ENCODE assay signal across 9 mouse cellular contexts in genomic region chr11:103381956-103382613, GRCm38 (mm10). TPM values are rescaled to one million over a fixed set of nuclear protein-coding genes. Genes with fewer than 3 reads are reported as not detected.
DNase-seq lines count a peak whose midpoint lies in the region; ATAC-seq and TF ChIP-seq lines count a peak whose summit lies in the region.
"Had no signal": no experiment of that assay in that cellular context is flagged by ENCODE, and none has a peak within 500 bp of the region (broad histone marks: within the 10 kb centered on the region; RNA-seq: fewer than 3 reads in every experiment).

No protein-coding gene starts in this region.

- 16% methylated on average over 5 of the region's 5 CpGs for WGBS in liver, embryonic 14.5 days (ENCODE audit: insufficient replicate concordance)
- WGBS in small intestine, adult 2 months, result 28% methylated on average over 5 of the region's 5 CpGs
- WGBS in midbrain, embryonic 11.5 days, result 84% methylated on average over 5 of the region's 5 CpGs
- 84% methylated on average over 5 of the region's 5 CpGs for WGBS in forebrain, embryonic 11.5 days

- H3K36me3 ChIP-seq in liver, embryonic 14.5 days (replicated peaks; ENCODE audit: control insufficient read depth, insufficient read depth, low read depth), result peaks cover 4% of the 10 kb centered on the region; the same call in 1 of the 2 replicates
- H3K36me3 ChIP-seq in small intestine, adult 2 months (ENCODE audit: control insufficient read depth, insufficient read depth, low read length), result peaks cover 39% of the 10 kb centered on the region
- H3K36me3 ChIP-seq in midbrain, embryonic 11.5 days (ENCODE audit: control insufficient read depth, insufficient read depth, low read length), result peaks cover 6% of the 10 kb centered on the region
- no peaks in the 10 kb centered on the region; the same call in 1 of the 2 replicates for H3K36me3 ChIP-seq in forebrain, embryonic 11.5 days (ENCODE audit: control insufficient read depth, insufficient read depth, low read length)

- TF ChIP-seq CTCF in bone marrow macrophage, adult 2 months (IDR thresholded peaks at IDR 0.05; ENCODE audit: low read depth, low read length), result no peak
- TF ChIP-seq CTCF in liver, embryonic 14.5 days (IDR thresholded peaks at IDR 0.05; ENCODE audit: low read depth), result no peak
- TF ChIP-seq CTCF in small intestine, adult 2 months (IDR thresholded peaks at IDR 0.05; ENCODE audit: extremely low read depth, insufficient read length, insufficient replicate concordance, low read depth, low read length), result no peak

- intact Hi-C loops in heart, postnatal 10 days (cut with DNase I), result loop anchor here (2.0 kb wide), 1 partner anchor 17 kb away; no protein-coding TSS in a partner anchor

- peak overlapping the region; percentile 76 for H3K27ac ChIP-seq in bone marrow macrophage, adult 2 months (ENCODE audit: insufficient read depth, low read depth, low read length)
- H3K27ac ChIP-seq in liver, embryonic 14.5 days, result no peak overlapping the region
- 0 out of 2 replicates have a peak overlapping the region, but pooled peaks have one; percentile 24 for H3K27ac ChIP-seq in small intestine, adult 2 months (ENCODE audit: insufficient read depth, low read depth, low read length)
- no peak overlapping the region for H3K27ac ChIP-seq in midbrain, embryonic 11.5 days (ENCODE audit: low read depth, low read length)
- no peak overlapping the region for H3K27ac ChIP-seq in forebrain, embryonic 11.5 days (ENCODE audit: low read depth, low read length)
- H3K27ac ChIP-seq: midbrain, embryonic 12.5 days had no signal

- TF ChIP-seq POLR2A in bone marrow macrophage, adult 2 months (IDR thresholded peaks at IDR 0.05; ENCODE audit: borderline replicate concordance, low read depth, low read length), result no peak
- TF ChIP-seq POLR2A in small intestine, adult 2 months (IDR thresholded peaks at IDR 0.05; ENCODE audit: low read depth, low read length), result no peak

- peaks cover 46% of the 10 kb centered on the region for H3K4me1 ChIP-seq in bone marrow macrophage, adult 2 months (ENCODE audit: control insufficient read depth, insufficient read depth, low read length)
- H3K4me1 ChIP-seq in liver, embryonic 14.5 days (replicated peaks; ENCODE audit: control insufficient read depth in 2 of 2, insufficient read depth in 2 of 2, low read length in 1 of 2), result peaks cover 0 to 9% of the 10 kb centered on the region in 2 experiments; a peak in 2 of 4 replicates
- H3K4me1 ChIP-seq in small intestine, adult 2 months (ENCODE audit: control insufficient read depth, insufficient read depth, insufficient read length, low read length), result peaks cover 9% of the 10 kb centered on the region; the same call in 1 of the 2 replicates
- H3K4me1 ChIP-seq in midbrain, embryonic 11.5 days (ENCODE audit: control insufficient read depth, insufficient read depth, low read length), result no peaks in the 10 kb centered on the region
- no peaks in the 10 kb centered on the region for H3K4me1 ChIP-seq in forebrain, embryonic 11.5 days (replicated peaks; ENCODE audit: control insufficient read depth, insufficient read depth, low read length)
- H3K4me1 ChIP-seq: midbrain, embryonic 12.5 days had no signal

- no peak overlapping the region for H3K4me2 ChIP-seq in liver, embryonic 14.5 days (ENCODE audit: low read depth)
- no peak overlapping the region for H3K4me2 ChIP-seq in midbrain, embryonic 11.5 days
- H3K4me2 ChIP-seq in forebrain, embryonic 11.5 days (ENCODE audit: low read depth, low read length, severe bottlenecking), result no peak overlapping the region
- H3K4me2 ChIP-seq: midbrain, embryonic 12.5 days had no signal

- no peak overlapping the region for H3K4me3 ChIP-seq in bone marrow macrophage, adult 2 months (ENCODE audit: insufficient read depth, low read length)
- H3K4me3 ChIP-seq in liver, embryonic 14.5 days (ENCODE audit: insufficient read depth in 1 of 2, low read depth in 2 of 2, low read length in 2 of 2), result no peak overlapping the region
- no peak overlapping the region for H3K4me3 ChIP-seq in small intestine, adult 2 months (ENCODE audit: low read depth, low read length)
- H3K4me3 ChIP-seq in midbrain, embryonic 11.5 days (ENCODE audit: low read depth, low read length), result no peak overlapping the region
- H3K4me3 ChIP-seq in forebrain, embryonic 11.5 days (ENCODE audit: low read depth, low read length), result no peak overlapping the region
- H3K4me3 ChIP-seq: midbrain, embryonic 12.5 days had no signal

- no peaks in the 10 kb centered on the region for H3K27me3 ChIP-seq in liver, embryonic 14.5 days (ENCODE audit: control insufficient read depth, insufficient read depth, low read length)
- H3K27me3 ChIP-seq in small intestine, adult 2 months (ENCODE audit: control insufficient read depth, insufficient read depth, low read length), result no peaks in the 10 kb centered on the region
- H3K27me3 ChIP-seq in midbrain, embryonic 11.5 days (ENCODE audit: control insufficient read depth, insufficient read depth, low read length), result no peaks in the 10 kb centered on the region
- H3K27me3 ChIP-seq in forebrain, embryonic 11.5 days (ENCODE audit: control insufficient read depth, insufficient read depth, low read length), result no peaks in the 10 kb centered on the region
- H3K27me3 ChIP-seq: midbrain, embryonic 12.5 days had no signal

- no peak overlapping the region for H3K9ac ChIP-seq in liver, embryonic 14.5 days (replicated peaks)
- no peak overlapping the region for H3K9ac ChIP-seq in midbrain, embryonic 11.5 days (ENCODE audit: low read length)
- H3K9ac ChIP-seq in forebrain, embryonic 11.5 days (ENCODE audit: low read length), result no peak overlapping the region
- H3K9ac ChIP-seq: midbrain, embryonic 12.5 days had no signal

- ATAC-seq in liver, embryonic 14.5 days (ENCODE audit: insufficient read depth), result peak; percentile 43; the same call in 1 of the 2 replicates
- ATAC-seq in midbrain, embryonic 11.5 days (ENCODE audit: low FRiP score), result no peak
- no peak for ATAC-seq in forebrain, embryonic 11.5 days (replicated peaks; ENCODE audit: low FRiP score)

- TF ChIP-seq EP300 in liver, embryonic 14.5 days (IDR thresholded peaks at IDR 0.05; ENCODE audit: low read depth), result no peak

- no peaks in the 10 kb centered on the region for H3K9me3 ChIP-seq in liver, embryonic 14.5 days (ENCODE audit: control insufficient read depth, low read length)
- no peaks in the 10 kb centered on the region for H3K9me3 ChIP-seq in midbrain, embryonic 11.5 days (ENCODE audit: control insufficient read depth, low read length)
- no peaks in the 10 kb centered on the region for H3K9me3 ChIP-seq in forebrain, embryonic 11.5 days (ENCODE audit: control insufficient read depth, low read length)
- H3K9me3 ChIP-seq: midbrain, embryonic 12.5 days had no signal

- DNase-seq in right cerebral cortex, postnatal 25 days, result peak; percentile 43
- DNase-seq in right cerebral cortex, postnatal 10 days (ENCODE audit: low spot score in 2 of 2), result no peak
- peak; percentile 88 to 92 for DNase-seq in heart, postnatal 10 days
- no peak for DNase-seq in liver, embryonic 14.5 days (ENCODE audit: low read depth in 3 of 3, low spot score in 3 of 3)
- DNase-seq in midbrain, embryonic 11.5 days (ENCODE audit: low spot score, missing footprints), result no peak
- no peak for DNase-seq in forebrain, embryonic 11.5 days (ENCODE audit: low spot score)

RNA-seq across cellular contexts. Expression of gene Arhgap27, which starts 18.6 kb away (rescaled TPM):
- polyA plus RNA-seq in bone marrow macrophage, adult 2 months (2012; ENCODE audit: insufficient read depth, insufficient read length, missing spikeins), result 23.8 and 24.6 TPM in 2 replicates
- total RNA-seq in heart, postnatal 10 days (2021), result 10 to 100 TPM; 28.6 to 34.3 TPM
- polyA plus RNA-seq in liver, embryonic 14.5 days (2012; rRNA removed), result 2.6 TPM in 2 replicates
- 1.4 and 1.5 TPM in 2 replicates for polyA plus RNA-seq in liver, embryonic 14.5 days (2014; fragmentation: Nextera tagmentation; extraction: Ambion mirVana)
- 105 and 122 TPM in 2 replicates for polyA plus RNA-seq in small intestine, adult 2 months (2012; rRNA removed)
- polyA plus RNA-seq in midbrain, embryonic 11.5 days (2014; fragmentation: Nextera tagmentation; extraction: Ambion mirVana), result 2.4 and 2.8 TPM in 2 replicates
- polyA plus RNA-seq in forebrain, embryonic 11.5 days (2014; fragmentation: Nextera tagmentation; extraction: Ambion mirVana), result 3.2 TPM in 2 replicates

RNA-seq across cellular contexts. Expression of gene Plekhm1, which starts 30.4 kb away (rescaled TPM):
- 65.5 and 75.0 TPM in 2 replicates for polyA plus RNA-seq in bone marrow macrophage, adult 2 months (2012; ENCODE audit: insufficient read depth, insufficient read length, missing spikeins)
- 10 to 100 TPM; 10.1 to 11.5 TPM for total RNA-seq in heart, postnatal 10 days (2021)
- 3.7 TPM in 2 replicates for polyA plus RNA-seq in liver, embryonic 14.5 days (2012; rRNA removed)
- 3.3 and 3.9 TPM in 2 replicates for polyA plus RNA-seq in liver, embryonic 14.5 days (2014; fragmentation: Nextera tagmentation; extraction: Ambion mirVana)
- 10.4 and 16.6 TPM in 2 replicates for polyA plus RNA-seq in small intestine, adult 2 months (2012; rRNA removed)
- 6.4 and 7.6 TPM in 2 replicates for polyA plus RNA-seq in midbrain, embryonic 11.5 days (2014; fragmentation: Nextera tagmentation; extraction: Ambion mirVana)
- polyA plus RNA-seq in forebrain, embryonic 11.5 days (2014; fragmentation: Nextera tagmentation; extraction: Ambion mirVana), result 10.1 and 11.3 TPM in 2 replicates

Comparison
In these comparisons a context has a peak if more than half of its experiments do, and no peak if none do; other contexts are left out.
1. DNase-seq: peak in right cerebral cortex, postnatal 25 days (single experiment) and heart, postnatal 10 days (2 of 2); none in right cerebral cortex, postnatal 10 days (0 of 2), liver, embryonic 14.5 days (0 of 3), midbrain, embryonic 11.5 days (single experiment) and forebrain, embryonic 11.5 days (single experiment).
2. H3K27ac ChIP-seq: peak in bone marrow macrophage, adult 2 months (single experiment) and small intestine, adult 2 months (single experiment); none in liver, embryonic 14.5 days (single experiment), midbrain, embryonic 11.5 days (single experiment) and forebrain, embryonic 11.5 days (single experiment).